Mouse (Mus musculus): ENCODE results near the gene Zfp764.
"Not testable (repeated sequence)": the region's sequence is repeated elsewhere in the genome, so short reads cannot be mapped to it uniquely, and the experiment has no call there.

The Zfp764 gene

DNA sequence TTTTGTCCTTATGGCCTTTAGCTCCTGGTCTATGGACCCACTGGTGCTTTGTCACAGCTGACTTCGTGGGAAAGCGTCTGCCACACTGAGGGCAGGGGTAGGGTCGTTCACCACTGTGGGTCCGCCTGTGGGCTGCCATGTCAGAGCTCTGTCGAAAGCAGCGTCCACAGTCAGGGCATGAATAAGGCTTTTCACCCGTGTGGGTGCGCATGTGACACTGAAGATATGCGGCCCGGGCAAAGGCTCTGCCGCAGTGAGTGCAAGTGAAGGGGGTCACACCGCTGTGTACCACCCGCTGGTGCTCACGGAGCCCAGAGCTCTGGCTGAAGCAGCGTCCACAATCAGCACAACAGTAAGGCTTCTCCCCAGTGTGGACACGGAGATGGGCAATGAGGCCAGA lies 15.1 kb downstream of the Zfp764 start:
- no peak for ATAC-seq (ENCODE audit: low TSS enrichment)

DNA sequence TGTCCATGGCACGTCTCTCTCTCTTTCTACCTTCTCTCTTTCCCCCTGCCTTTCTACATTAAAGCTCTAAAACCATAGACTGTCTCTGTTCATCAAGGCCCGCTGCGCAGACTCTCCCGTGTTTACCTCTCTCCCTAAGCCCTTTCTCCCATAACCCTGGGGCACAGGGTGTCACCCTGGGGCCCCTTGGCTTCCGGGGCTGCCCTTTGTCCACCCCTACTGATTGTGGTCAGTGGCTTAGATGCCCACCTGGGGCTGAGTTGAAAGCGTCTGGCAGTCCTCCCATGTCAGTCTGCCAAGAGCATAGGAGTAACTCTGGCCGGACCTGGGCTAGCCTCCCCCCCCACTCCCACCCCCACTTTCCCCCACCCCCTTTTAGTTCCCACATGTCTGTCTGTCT lies 16.3 kb downstream of the Zfp764 start:
- no peak for ATAC-seq (ENCODE audit: low TSS enrichment)

DNA sequence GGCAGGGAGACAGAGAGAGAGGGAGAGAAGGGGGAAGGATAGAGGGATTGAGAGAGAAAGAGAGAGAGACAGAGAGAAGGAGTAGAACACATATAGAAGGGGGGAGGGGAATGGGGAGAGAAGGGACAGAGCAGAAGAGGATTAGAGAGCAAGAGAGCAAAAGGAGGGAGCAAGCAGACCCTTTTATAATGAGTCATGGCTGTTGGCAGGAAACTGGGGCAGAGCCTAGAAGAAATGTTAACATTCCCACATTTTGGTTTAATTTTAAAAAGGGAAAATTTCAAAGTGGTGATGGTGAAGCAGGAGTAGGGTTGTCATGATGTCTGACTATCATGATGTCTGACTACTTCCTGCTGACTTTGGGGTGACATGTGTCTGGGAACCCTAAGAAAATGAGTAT lies 18.4 kb downstream of the Zfp764 start:
- not testable (repeated sequence) for ATAC-seq (ENCODE audit: low TSS enrichment)

DNA sequence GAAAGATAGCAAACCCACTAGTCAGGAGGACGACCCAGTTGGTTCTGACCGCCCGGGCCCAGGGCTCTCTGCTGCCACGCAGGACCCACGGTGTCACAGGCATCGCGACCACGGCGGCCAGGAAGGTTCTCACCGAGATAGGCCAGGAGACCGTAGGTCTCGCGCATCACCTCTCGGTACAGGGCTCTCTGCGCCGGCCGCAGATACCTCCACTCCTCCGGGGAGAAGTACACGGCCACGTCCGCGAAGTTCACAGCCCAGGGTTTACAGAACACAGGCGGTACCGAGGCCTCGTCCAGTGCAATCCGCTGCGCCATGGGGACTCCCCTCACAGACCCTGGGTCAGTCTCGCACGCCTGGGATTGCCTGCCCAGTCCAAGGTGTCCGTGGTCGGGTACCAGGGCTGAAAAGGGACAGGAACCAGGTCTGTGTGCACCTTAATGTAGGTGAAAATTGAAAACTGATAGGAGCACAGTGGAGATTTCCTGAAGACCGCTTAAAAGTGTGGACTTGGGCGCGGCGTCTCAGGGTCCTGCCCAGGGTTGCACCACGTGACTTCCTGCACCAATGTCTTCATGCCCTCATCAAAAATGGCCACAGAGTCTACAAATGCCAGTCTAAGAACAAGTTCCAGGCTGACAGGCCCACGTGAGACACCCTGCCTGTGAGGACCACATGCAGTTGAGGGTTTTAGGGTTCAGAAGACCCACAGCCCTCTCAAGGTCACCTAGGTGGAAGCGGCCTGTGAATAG lies 19.8 kb downstream of the Zfp764 start, which contains the start of gene 9130019O22Rik:
TSS of gene 9130019O22Rik (minus strand) at position 526 of the 752 bp plus-strand sequence.
- peak; percentile 82 for ATAC-seq (ENCODE audit: low TSS enrichment)

DNA sequence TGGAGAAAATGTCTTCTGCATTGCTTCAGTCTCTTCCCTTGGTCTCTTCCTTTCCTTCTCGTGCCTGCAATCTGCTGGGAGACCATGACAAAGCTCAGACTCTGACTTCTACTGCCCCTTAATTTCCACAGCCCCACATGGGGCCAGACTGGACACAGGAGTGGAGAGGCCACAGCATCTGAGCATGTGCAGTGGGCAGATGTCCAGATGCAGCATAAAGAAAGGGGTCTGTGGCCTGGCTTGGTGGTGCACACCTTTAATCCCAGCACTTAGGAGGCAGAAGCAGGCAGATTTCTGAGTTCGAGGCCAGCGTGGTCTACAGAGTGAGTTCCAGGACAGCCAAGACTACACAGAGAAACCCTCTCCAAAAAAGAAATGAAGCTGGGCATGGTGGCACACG lies 21.1 kb downstream of the Zfp764 start:
- ATAC-seq (ENCODE audit: low TSS enrichment) = not testable (repeated sequence)

DNA sequence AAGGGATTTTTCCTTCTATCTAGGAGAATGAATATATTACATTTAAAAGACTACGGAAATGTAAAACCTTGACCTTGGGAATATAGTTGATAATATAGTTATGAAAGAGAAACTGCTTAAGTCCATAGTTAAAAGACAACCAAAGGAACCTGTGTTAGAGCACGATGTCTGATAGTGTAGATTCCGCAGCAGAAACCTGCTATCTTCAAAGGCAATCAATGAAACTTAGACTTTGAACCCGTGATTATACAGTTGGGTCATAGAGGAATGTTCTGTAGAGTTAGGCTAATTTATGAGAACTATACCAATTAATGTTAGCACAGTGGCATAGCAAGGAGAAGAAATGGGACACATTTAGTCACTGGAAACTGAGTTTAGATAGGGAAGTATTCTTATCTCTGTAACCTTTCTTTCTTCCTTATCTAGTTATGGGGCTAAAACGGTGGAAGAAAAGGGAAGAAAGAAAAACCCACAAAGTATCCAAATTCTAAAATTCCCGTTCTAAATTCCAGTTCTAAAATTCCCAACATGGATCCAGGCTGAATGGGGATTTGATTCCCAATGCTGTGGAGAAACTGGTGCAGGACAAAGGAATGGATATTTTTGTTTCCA lies 28.2 kb downstream of the Zfp764 start:
- no peak for ATAC-seq (ENCODE audit: low TSS enrichment)

DNA sequence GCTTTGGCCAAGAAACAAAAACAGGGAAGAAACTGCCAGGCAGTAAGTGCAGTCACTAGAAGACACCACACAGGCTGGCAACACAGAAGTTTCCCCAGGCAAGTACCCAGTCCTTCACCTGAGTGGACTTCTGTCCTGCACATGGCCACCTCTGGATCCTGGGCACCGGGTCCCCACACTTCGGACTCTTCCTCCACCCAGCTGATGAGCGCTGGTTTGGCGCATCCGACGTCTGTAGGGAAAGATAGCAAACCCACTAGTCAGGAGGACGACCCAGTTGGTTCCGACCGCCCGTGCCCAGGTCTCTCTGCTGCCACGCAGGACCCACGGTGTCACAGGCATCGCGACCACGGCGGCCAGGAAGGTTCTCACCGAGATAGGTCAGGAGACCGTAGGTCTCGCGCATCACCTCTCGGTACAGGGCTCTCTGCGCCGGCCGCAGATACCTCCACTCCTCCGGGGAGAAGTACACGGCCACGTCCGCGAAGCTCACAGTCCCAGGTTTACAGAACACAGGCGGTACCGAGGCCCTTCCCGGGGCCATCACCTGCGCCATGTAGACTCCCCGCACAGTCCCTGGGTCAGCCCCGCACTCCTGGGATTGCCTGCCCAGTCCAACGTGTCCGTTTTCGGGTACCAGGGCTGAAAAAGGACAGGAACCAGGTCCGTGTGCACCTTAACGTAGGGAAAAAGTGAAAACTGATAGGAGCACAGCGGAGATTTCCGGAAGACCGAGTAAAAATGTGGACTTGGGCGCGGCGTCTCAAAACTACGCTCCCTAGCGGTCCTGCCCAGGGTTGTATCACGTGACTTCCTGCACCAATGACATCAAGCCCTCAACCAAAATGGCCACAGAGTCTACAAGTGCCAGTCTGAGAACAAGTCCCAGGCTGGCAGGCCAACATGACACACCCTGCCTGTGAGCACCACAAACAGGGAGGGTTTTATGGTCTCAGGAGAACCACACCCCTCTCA lies 31.1 kb downstream of the Zfp764 start, which contains the start of gene Zfp747:
TSS of gene Zfp747 (minus strand) at position 780 of the 975 bp plus-strand sequence.
- peak; percentile 94 for ATAC-seq (ENCODE audit: low TSS enrichment)

DNA sequence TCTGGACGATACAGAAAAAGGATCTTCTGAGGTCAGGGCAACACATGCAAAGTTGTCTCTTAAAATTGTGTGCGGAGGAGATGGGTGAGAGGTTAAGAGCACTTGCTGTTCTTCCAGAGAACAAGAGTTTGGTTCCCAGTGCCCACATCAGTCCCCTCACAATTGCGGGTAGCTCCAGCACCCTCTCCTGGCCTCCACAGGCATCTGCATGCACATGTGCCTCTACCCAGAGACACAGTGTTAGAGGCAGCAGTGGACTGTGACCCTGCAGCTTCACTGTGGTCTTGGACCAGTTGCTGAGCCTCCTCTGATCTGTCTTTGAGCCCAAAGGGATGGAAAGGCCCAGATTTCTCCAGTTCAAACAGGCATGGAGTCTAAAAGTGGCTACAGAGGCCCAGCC lies 34.8 kb downstream of the Zfp764 start:
- ATAC-seq (ENCODE audit: low TSS enrichment) = not testable (repeated sequence)

DNA sequence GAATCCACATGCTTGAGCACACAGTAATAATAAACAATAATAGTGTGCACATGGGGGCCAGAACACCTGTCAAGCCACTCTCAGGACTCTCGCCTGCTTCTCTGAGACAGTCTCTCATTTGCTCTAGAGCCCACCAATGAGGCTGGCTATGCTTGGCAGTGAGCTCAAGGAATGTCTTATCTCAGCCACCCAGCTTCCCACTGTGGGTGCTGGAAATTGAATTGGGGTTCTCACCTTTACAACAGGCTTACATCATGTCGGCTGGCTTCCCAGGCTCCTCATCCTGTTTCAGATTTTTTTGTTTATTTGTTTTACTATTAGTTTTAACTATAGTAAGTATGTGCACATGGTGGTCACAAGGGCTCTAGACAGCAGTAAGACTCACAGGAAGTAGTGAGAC lies 35.4 kb downstream of the Zfp764 start:
- ATAC-seq (ENCODE audit: low TSS enrichment) = no peak

DNA sequence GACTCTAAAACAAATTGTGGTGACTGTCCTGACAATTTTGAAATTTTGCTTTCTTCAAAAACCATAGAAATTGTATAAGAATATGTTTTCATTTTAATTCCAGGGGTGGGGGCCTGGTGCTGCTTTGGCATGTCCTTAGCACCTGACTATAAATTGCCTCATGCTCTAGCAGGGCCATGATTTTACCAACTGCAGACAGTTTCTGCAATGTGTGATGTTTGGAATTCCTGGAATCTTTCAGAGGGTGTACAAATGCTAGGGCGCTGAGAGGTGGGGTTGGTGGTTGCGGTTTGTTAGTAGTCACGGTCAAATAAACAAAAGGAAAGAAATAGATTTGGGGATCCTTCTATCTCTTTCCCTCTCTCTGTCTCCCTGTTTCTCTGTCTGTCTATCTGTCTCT lies 40.4 kb downstream of the Zfp764 start:
- ATAC-seq (ENCODE audit: low TSS enrichment) = no peak

DNA sequence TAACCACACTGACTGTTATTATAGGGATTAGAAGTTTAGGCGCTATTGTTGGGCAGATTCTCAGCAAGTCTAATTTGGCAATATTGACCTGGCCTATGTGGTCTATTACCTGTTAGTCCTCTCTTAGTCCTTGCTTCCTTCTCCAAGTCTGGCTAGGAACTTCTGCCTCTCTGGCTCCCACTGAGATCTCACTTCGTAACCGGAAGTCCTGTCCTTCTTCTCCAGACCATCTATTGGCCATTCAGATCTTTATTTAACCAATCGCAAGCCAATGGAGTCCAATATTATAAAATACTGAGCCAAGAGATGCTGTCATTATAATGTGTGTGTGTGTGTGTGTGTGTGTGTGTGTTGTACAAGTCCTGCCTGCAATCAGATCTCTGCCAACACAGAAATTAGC lies 42.5 kb downstream of the Zfp764 start:
- no peak for ATAC-seq (ENCODE audit: low TSS enrichment)

DNA sequence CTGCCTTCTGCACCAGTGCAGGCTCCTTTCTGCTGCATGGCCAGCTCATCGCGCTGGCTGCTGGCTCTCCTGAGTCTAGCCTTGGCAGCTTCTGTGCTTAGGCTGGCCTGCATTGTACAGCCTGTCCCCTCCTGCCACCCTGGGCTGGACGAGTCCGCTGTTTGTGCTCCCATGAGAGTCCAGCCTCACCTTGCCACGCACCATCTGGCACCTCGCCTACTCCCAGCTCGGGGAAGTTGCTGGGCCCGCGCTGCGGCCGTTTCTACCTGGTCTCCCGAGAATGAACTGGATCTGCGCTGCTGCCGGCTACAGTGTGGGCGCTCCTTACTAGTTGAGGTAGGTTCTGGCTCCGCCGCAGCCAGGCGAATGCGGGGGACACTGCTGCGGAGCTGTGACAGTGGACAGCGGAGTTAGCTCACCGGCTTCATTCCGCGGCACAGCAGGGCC lies 43.1 kb downstream of the Zfp764 start:
- ATAC-seq (ENCODE audit: low TSS enrichment) = peak; percentile 89

DNA sequence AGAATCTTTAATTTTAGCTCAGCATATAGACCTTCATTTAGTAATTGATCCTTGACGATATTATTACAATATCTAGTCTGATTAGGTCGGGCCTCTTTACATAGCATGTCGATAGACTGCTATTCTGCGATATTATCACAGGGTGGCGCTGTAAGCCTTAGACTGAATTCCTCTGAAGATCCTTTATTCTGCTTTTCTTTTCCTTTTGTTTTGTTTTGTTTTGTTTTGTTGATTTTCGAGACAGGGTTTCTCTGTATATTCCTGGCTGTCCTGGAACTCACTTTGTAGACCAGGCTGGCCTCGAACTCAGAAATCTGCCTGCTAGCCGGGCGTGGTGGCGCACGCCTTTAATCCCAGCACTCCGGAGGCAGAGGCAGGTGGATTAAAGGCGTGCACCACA lies 44.2 kb downstream of the Zfp764 start:
- not testable (repeated sequence) for ATAC-seq (ENCODE audit: low TSS enrichment)

DNA sequence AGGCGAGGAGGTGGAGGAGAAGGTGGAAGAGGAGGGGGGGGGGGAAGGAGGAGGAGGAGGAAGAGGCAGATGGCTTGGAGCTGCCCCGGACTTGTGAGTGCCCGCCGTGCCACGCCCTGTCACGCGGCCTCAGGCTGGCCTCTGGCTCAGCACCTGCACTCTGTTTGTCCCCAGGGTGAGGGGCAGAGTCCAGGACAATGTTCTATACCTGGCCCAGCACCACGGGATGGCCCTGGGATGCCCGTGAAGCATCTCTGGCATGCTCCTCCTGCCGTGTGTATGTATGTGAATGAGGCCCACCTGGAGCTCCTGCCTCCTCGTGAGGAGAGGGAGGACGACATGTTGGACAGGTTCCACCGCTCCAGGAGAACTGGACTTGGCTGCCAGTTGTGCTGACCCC lies 45.2 kb downstream of the Zfp764 start:
- no peak for ATAC-seq (ENCODE audit: low TSS enrichment)

DNA sequence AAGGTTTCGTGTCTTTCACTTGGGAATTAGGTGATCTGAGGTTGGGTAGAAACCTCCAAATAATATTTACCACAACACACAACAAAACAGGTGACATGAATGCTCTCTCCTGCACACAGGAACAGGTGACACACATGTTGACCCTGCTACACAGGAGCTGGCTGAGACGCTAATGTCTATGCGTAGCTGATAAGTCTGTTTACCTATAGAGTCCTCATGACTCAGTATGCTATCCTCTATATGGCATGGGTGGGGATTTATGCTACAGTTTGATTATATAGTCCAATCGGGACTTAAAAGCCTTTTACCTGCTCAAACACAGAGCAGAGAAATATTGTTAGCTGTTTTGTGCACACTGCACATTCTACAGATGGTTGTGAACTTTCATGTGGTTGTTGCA lies 46.4 kb downstream of the Zfp764 start:
- ATAC-seq (ENCODE audit: low TSS enrichment) = no peak

DNA sequence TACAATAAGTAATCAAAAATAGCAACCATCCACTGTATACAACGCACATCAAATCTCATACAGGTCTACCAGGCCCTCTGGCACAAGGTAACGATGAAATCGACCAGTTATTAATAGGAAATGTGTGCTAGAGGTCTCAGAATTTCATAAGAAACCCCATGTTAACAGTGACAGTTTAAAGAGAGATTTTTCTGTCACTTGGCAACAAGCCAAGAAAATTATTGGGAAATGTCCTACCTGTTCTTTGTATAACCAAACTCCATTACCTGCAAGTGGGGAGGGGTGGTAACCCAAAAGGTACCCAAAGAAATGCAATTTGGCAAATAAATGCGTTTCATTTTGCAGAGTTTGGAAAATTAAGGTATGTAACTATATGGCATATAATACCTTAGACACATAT lies 48.1 kb downstream of the Zfp764 start:
- ATAC-seq (ENCODE audit: low TSS enrichment) = no peak

DNA sequence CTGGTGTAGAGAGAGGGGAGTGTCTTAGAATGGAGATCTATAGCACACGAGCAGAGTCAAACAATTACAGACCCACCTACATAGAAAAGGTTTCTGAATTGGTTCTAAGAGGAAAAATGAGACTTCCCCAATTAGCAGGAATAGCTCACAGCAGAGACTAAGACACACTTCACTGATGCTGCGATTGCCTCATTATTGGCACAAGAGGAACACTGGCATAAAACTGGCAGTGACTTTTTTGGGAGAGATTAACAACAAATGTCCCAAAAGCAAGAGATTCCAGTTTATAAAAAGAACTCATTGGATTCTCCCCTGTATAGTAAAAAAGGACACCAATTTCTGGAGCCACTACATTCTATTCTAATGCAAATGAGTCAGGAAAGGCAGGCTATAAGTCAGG lies 48.8 kb downstream of the Zfp764 start:
- no peak for ATAC-seq (ENCODE audit: low TSS enrichment)

DNA sequence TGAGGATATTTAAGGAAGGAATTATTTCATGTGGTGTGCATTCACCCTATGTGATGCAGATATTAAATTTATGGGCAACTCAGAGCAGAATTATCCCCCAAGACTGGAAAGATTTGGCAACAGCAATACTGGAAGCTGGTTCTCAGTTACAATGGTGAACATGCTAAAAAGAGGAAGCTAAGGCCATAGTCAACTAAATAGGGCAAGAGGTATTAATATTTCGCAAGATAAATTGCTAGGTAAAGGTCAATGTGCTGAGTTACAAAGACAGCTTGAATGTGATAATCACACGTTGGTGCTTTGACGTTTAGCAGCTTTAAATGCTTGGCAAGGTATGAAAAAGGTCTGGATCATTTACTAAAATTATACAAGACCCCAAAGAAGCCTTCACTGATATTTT lies 50.8 kb downstream of the Zfp764 start:
- ATAC-seq (ENCODE audit: low TSS enrichment) = no peak
